Mouse (Mus musculus) liver, adult 2 months (tissue): ENCODE measurements around the gene Fcrlb. TPM values are rescaled to one million over a fixed set of nuclear protein-coding genes. Genes with fewer than 3 reads are reported as not detected.
"Not testable (repeated sequence)": the region's sequence is repeated elsewhere in the genome, so short reads cannot be mapped to it uniquely, and the experiment has no call there.

Source experiments
- DNase-seq: peaks from one replicate; pipeline ENCODE4 v3.0.0-alpha.2; 2011; ENCODE audit warnings: low read depth, low spot score; ENCODE audit errors: extremely low read depth
- H3K27ac ChIP-seq: fragments of 200-500 bp; replicated peaks from 2 replicates; pipeline ENCODE4 v1.5.1; 2012; ENCODE audit warnings: low read depth, mild to moderate bottlenecking, control low read depth, inconsistent platforms, low read length; ENCODE audit not compliant: insufficient read depth
- H3K27me3 ChIP-seq: fragments of 200-500 bp; 2 replicates; pipeline ENCODE4 v1.6.1; 2012; ENCODE audit warnings: mild to moderate bottlenecking, moderate library complexity, low read length, inconsistent platforms; ENCODE audit not compliant: control insufficient read depth, insufficient read depth
- H3K36me3 ChIP-seq: fragments of 200-500 bp; 2 replicates; pipeline ENCODE4 v1.6.1; 2012; ENCODE audit warnings: low read length, inconsistent platforms; ENCODE audit not compliant: control insufficient read depth, insufficient read depth
- H3K4me1 ChIP-seq: fragments of 200-500 bp; 2 replicates; pipeline ENCODE4 v1.6.1; 2011; ENCODE audit warnings: low read length; ENCODE audit not compliant: control insufficient read depth, insufficient read depth
- H3K4me3 ChIP-seq: fragments of 200-500 bp; 2 replicates; pipeline ENCODE4 v1.5.1; 2011; ENCODE audit warnings: low read depth, mild to moderate bottlenecking, control low read depth, low read length, moderate library complexity; ENCODE audit not compliant: insufficient read depth
- H3K79me2 ChIP-seq: fragments of 200-500 bp; 2 replicates; pipeline ENCODE4 v1.6.1; 2012; ENCODE audit warnings: inconsistent platforms, mild to moderate bottlenecking, low read length, moderate library complexity; ENCODE audit not compliant: control insufficient read depth, insufficient read depth
- H3K9ac ChIP-seq: fragments of 200-500 bp; 2 replicates; pipeline ENCODE4 v1.6.1; 2012; ENCODE audit warnings: low read depth, mild to moderate bottlenecking, control low read depth, inconsistent platforms, low read length
- CTCF ChIP-seq: fragments of 200-500 bp; IDR thresholded peaks from 2 replicates; pipeline ENCODE4 v1.5.1; 2011; ENCODE audit warnings: low read depth, low read length, control low read depth
- POLR2A ChIP-seq: fragments of 200-500 bp; IDR thresholded peaks from 2 replicates; pipeline ENCODE4 v1.6.1; 2011; ENCODE audit warnings: low read length, control low read depth; ENCODE audit not compliant: insufficient read depth; ENCODE audit errors: extremely low read depth
- WGBS: fragments of 180-500 bp; shearing (Covaris S2); methylation state at CpG from one replicate; pipeline ENCODE4 v1.1.7; 2018; 5-methylcytosine and 5-hydroxymethylcytosine counted together
- polyA plus RNA-seq: library from polyadenylated mRNA; depleted of rRNA; stranded (reverse); fragments of >200 nt; gene quantifications from 2 replicates; pipeline ENCODE4 v1.2.3, GENCODE M21; 2012
- total RNA-seq: library from RNA; depleted of rRNA; stranded (reverse); fragments of >200 nt; gene quantifications from 2 replicates; pipeline ENCODE4 v1.2.3, GENCODE M21; 2014

Gene Fcrlb
- total and polyA plus RNA-seq, 2 experiments: 0.11 to 0.18 TPM

GRCm38 (mm10) chr1:170950772-170951171 is 38.0 kb upstream of the Fcrlb start:
- Histone ChIP-seq H3K4me3 (no peak overlapping the region), H3K9ac (no peak overlapping the region), H3K27me3 (no peaks in the 10 kb centered on the region), H3K36me3 (no peaks in the 10 kb centered on the region), H3K79me2 (no peaks in the 10 kb centered on the region), H3K27ac (no peak overlapping the region), H3K4me1 (peaks cover 2% of the 10 kb centered on the region; the same call in 1 of the 2 replicates)
- DNase-seq: no peak
- 38% methylated on average over 3 of the region's 3 CpGs for WGBS
- TF ChIP-seq CTCF (no peak), POLR2A (no peak)

- not testable (repeated sequence) for H3K79me2 ChIP-seq, H3K4me3 ChIP-seq, H3K4me1 ChIP-seq, DNase-seq, H3K27ac ChIP-seq, H3K9ac ChIP-seq, H3K36me3 ChIP-seq, H3K27me3 ChIP-seq
- WGBS: 95% methylated on average over 8 of the region's 9 CpGs
Observed at GRCm38 (mm10) chr1:170944908-170945307, 32.2 kb upstream of the Fcrlb start.

- not testable (repeated sequence) for H3K4me3 ChIP-seq, H3K36me3 ChIP-seq, H3K27me3 ChIP-seq, H3K79me2 ChIP-seq, DNase-seq, H3K9ac ChIP-seq, H3K27ac ChIP-seq, H3K4me1 ChIP-seq
- 95% methylated on average over 9 of the region's 9 CpGs for WGBS
Observed at GRCm38 (mm10) chr1:170944151-170944550, 31.4 kb upstream of the Fcrlb start.

DNA sequence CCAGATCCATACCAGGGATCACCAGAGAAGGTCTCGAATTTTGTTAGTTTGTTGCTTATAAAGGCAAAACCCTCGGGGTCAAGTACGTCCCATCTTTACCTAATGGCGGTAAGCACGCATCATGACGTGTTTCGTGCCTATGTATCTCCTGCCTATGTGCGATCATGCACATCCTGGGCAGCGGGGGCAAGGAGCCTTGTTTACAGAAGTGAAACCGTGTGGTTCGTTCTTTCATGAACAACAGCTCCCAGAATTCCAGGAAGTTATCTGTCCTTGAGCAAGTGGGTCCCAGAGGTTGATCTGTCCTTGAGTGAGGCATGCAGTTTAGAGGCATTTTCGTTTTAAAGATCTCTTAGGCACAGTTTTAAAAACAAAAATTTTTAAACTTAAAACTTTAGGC is 26.5 kb upstream of the Fcrlb start:
- H3K36me3 ChIP-seq: no peaks in the 10 kb centered on the region
- H3K27ac ChIP-seq: no peak overlapping the region
- H3K9ac ChIP-seq: no peak overlapping the region
- no peaks in the 10 kb centered on the region for H3K79me2 ChIP-seq
- no peak overlapping the region for H3K4me3 ChIP-seq
- no peak for DNase-seq
- H3K27me3 ChIP-seq: no peaks in the 10 kb centered on the region
- H3K4me1 ChIP-seq: no peaks in the 10 kb centered on the region
- 80% methylated on average over 12 of the region's 12 CpGs for WGBS
- TF ChIP-seq POLR2A: no peak
- no peak for TF ChIP-seq CTCF

DNA sequence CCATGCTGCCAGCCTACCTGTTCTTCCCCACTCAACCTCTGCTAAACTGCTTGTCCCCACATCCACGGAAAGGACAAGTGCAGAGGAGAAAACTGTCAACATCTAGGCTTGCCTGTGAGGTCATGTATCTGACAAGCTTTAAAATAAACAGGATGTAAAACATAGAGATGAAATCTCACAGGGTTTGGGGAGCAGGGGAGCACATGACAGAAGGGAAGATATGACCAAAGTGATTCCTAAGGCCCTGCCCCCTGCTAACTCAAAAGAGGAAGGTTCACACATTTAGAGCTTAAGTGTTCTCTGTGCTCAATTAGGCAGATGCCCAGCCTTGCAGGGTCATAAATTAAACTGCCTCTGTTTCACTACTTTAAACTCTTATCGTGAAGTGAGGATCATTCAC is 21.6 kb upstream of the Fcrlb start:
- no peak overlapping the region for H3K9ac ChIP-seq
- no peaks in the 10 kb centered on the region for H3K79me2 ChIP-seq
- peak; percentile 19 for DNase-seq
- WGBS: 66% methylated on average over 2 of the region's 2 CpGs
- H3K27ac ChIP-seq: no peak overlapping the region
- H3K4me3 ChIP-seq: no peak overlapping the region
- TF ChIP-seq CTCF: no peak
- TF ChIP-seq POLR2A: no peak
- no peaks in the 10 kb centered on the region for H3K27me3 ChIP-seq
- no peaks in the 10 kb centered on the region for H3K36me3 ChIP-seq
- H3K4me1 ChIP-seq: no peaks in the 10 kb centered on the region

- Histone ChIP-seq H3K4me1 (no peaks in the 10 kb centered on the region), H3K36me3 (no peaks in the 10 kb centered on the region), H3K9ac (no peak overlapping the region), H3K27me3 (no peaks in the 10 kb centered on the region), H3K27ac (no peak overlapping the region), H3K4me3 (no peak overlapping the region), H3K79me2 (no peaks in the 10 kb centered on the region)
- WGBS: 76% methylated on average over 1 of the region's 1 CpGs
- TF ChIP-seq POLR2A (no peak), CTCF (no peak)
- no peak for DNase-seq
Observed at GRCm38 (mm10) chr1:170933940-170934339, 21.2 kb upstream of the Fcrlb start.
